Mouse (Mus musculus): ENCODE measurements around the gene Rsf1.

GRCm38 (mm10) chr7:97687831-97688230 lies 108.1 kb downstream of the Rsf1 start:
- no peak for TF ChIP-seq CTCF (IDR thresholded peaks at IDR 0.05)
- TF ChIP-seq EP300 (IDR thresholded peaks at IDR 0.05; ENCODE audit: insufficient read depth, low read depth, low read length) = no peak
- no peak for TF ChIP-seq POLR2A (IDR thresholded peaks at IDR 0.05; ENCODE audit: insufficient read depth, low read depth, low read length)

All from heart, adult 2 months (tissue).